Mouse (Mus musculus) lung, adult 2 months (tissue): ENCODE measurements around the gene Myo10.
A peak's percentile ranks its signal among the peaks of the same experiment; 100 is the strongest.

ENCODE experiments used
- CTCF ChIP-seq: fragments of 200-500 bp; IDR thresholded peaks from 2 replicates; pipeline ENCODE4 v1.5.1; 2011; ENCODE audit warnings: mild to moderate bottlenecking, low read length, control low read depth; ENCODE audit not compliant: insufficient read depth
- POLR2A ChIP-seq: fragments of 200-500 bp; IDR thresholded peaks from 2 replicates; pipeline ENCODE4 v1.6.1; 2011; ENCODE audit warnings: low read depth, mild to moderate bottlenecking, control low read depth, low read length, borderline replicate concordance; ENCODE audit errors: extremely low read depth

DNA sequence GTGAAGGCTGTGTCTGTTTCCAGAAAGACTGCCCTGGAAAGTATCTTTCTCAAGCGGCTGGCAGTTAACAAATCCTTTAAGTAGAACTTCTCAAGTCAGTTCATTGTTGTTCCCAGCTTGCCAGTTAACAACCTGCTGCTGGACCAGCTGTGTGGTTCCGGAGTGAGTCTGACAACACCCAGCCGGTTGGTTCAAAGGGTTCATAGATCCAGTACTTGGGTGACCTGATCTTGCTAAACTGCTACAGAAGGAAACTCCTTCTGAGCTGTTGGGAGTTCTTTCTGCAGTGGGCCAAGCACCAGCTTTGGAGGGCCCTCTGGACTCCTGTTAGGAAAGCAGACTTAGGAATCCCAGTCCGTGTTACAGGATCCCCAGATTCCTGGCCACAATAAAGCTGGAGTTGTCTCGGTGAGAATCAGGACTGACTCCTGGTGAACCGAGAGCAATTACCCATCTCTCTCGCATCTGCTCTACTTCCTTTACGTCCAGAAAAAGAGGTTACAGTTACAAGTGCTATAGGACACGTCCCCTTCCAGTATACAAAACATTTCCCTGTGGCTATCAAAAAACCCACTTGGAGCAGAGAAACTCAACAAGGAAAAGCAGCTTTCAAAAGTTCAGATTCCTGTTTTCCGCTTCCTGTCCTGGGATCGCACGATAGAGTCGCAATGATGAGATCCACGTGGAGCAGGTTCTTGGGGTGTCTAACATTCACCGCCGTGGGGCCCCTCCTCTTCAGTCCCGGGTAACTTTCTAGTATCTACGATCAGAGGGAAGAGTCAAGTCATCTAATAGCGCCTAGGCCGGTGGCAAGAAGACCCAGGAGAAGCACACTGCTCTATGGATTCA lies 750 bp upstream of the Myo10 start:
- TF ChIP-seq CTCF: no peak
- peak; percentile 37; the same call in 1 of the 2 replicates for TF ChIP-seq POLR2A
